Mouse (Mus musculus): ENCODE results near the gene Mettl8.
A peak's percentile ranks its signal among the peaks of the same experiment; 100 is the strongest.

Mettl8 gene

DNA sequence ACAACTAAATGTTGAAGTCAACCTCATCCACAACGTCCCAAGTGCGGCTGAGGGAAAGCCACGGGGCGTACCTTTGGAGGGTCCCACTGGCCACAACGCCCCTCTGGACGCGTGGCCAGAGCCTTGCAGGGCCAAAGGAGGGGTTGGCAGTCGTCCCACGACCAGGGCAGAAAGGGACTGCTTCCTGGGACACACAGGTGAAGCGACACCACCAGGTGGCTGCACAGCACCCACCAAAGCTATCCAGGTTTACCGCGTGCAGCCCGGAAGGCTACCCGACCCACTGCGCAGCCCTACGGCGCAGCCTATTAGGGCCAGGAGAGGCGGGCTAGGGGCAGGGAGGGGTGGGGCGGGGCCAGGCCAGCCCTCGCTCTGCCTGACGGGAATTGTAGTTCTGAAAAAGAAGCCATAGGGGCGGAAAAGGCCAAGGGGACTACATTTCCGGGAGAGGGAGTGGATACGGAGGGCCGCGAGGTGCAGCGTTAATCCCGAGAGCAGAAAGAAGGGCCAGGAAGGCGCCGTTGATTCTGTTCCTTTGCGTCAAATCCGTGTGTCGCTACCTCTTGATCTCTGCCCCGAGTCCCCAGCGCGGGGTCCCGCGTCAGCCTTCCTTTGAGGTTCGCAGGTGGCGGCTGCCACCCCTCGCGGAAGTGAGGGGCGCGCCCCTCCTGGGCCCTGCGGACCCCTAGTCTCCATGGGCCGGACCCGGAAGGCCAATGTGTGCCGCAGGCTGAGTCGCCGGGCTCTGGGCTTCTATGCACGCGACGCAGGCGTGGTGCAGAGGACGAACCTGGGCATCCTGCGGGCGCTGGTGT is at the start of gene Mettl8, which contains the start of gene Dcaf17:
Gene Mettl8 (minus strand): TSS at position 284 of the 815 bp plus-strand sequence.
Gene Dcaf17 (plus strand): TSS at position 29 of the 815 bp plus-strand sequence.
- peak; percentile 99 for DNase-seq

DNA sequence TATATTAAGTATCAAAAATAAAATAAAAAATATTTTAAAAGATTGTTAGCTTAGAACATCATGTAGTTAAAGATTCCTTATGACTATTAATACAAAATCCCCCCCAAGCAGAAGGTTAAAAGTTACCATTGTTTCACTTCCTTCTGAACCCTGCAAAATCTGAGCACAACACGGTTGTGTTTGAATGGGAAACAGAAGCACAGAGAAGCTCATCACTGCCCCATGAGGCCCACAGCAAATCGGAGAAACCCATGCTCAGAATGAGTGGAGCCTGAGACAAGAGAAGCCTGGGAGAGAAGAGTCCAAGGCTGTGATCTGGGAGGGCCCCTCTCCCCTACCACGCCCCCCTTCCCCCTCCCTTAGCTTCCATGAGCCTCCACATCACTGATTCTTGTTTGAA is 49.3 kb upstream of the Mettl8 start:
- DNase-seq: no peak

DNA sequence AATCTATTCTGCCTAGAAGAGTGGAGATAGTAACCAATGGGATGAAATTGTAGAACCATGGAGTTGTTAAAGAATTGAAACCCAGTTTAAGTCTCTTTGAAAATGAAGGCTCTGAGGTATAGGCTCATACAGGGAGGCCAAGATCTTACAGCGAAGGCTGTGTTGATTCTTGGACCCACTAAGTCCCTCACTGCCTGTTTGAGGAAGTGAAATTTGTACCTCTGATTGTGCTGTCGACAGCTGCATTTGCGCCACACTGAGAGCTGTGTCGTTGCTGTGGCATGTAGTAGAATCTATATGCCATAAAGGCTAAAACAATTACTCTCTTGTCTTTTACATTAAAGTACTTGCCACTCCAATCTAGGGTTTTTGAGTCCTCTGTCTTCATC is 47.9 kb upstream of the Mettl8 start:
- peak; percentile 33 for DNase-seq

DNA sequence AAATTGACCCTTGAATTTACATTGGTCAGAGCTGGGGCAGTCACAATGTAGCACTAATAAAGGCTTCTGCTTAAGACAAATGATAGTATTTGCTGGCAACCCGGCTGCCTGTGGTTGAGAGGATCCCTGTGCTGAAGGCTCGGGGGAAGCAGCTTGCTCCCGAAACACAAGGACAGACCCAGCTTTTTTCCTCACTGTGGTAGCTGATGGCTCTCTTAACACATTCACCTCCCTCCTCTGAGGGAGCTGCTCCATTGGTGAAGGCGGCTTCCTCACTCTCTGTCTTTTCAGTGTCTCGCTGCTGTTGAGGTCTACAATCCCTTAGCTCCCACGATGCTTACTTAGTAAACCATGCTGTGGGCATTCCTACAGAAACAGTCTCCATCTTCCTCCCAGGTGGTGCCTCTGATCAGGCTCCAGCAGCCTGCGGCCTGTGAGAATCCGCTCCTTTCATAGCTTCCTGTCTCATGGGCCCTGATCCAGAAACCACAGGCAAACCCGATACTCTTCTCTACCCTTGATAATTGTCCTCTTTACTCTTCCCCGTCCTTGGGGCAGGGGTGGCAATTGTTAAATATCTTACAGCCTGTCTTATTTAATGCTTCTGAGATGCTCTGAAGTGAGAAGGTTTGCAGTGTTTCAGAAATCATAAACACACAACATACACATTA is 47.4 kb upstream of the Mettl8 start:
- peak; percentile 85 for DNase-seq

DNA sequence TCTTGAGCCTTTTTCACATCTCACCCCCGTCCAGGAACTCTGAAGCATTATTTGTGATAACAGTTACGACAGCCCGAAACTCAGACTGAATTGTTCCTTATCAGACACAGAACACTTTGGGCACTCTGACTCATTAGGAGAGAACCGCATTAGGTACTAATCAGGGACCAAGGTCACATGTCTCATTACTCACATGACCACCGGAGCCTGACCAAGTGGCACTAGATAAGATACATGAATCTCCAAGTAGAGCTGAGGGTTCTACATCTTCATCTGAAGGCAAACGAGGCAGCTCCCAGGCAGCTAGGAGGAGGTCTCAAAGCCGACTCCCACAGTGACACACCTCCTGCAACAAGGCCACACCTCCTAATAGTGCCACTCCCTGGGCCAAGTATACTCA is 40.8 kb upstream of the Mettl8 start:
- peak; percentile 83 for DNase-seq

DNA sequence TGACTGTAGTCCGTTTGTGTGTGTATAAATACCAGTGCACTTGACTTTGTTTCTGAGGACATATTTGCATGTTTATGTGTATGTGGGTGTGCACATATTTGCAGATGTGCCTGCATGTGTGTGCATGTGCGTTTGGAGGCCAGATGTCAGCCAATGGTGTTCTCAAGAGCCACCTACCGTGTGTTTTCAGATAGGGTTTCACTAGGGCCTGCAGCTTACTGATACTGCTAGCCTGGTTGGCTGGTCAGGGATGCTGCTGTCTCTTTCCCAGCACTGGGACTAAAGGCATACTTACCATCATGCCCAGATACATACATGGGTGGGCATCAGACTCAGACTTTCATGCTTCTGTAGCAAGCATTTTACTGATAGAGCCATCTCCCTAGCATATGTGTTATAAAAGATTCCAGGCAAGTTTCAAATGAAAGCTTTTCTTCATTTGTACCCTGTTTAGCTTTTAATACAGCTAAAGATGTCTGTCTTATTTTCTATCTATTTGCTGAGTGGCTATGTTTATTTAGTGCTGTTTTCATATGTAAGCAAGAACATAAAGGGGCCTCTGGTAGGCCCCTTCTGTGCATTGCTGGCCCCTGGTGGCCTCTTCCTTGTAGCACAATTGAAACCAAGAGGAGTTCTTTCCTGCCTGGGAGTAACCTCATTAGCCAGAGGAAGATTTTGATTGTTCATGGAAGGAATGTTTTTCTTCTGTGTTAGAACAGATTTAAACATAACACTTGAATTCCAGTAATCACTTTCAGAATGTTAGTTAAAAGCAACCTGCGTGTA is 35.5 kb upstream of the Mettl8 start:
- DNase-seq: peak; percentile 41

DNA sequence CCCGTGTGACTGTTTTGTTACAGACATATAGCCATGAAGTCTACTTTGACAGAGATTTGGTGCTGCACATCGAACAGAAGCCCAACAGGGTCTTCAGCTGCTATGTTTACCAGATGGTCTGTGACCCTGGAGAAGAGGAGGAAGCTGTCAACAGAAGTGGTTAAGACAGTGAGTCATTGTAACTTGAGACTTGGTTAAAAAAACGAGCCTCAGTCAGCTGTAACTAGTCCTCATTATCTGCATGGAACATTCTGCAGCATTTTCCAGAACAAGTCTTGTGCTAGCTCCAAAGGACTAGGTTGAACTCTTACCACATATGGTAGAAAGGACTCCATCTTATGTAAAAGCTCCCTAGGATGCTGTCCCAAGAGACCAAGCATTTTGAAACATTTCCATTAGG is 34.4 kb upstream of the Mettl8 start:
- DNase-seq: no peak

DNA sequence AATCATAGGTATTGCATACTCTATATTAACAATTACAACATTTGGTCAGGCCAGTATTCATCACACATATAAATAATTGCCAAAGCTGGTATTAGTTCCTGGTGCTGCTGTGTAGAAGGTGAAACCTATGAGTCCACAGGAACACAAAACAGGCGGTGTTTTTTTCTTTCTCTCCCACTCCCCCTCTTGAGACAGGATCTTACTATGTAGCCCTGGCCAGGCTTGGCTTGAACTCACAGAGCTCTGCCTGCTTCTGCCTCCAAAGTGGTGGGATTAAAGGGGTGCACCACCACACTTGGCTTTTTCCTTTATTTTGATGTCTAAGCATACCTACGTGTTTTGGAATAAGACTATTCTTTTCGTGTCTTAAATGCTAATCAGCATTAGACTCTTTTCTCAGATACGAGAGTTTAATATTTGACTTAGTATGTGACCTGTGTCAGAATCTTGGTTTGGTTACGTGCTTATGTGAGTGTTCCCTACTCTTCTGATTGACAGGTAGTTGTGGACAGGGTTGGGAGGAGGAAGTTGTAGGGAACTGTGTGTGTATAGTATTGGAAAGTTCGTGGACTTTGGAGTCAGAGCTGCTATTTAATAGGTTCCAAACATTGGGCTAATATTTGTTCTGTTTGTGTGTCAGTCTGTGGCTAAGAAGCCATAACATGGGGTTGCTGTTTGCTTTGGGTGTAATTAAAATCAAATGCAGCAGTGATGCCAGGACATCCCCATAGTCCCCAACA is 28.2 kb upstream of the Mettl8 start:
- DNase-seq: no peak

DNA sequence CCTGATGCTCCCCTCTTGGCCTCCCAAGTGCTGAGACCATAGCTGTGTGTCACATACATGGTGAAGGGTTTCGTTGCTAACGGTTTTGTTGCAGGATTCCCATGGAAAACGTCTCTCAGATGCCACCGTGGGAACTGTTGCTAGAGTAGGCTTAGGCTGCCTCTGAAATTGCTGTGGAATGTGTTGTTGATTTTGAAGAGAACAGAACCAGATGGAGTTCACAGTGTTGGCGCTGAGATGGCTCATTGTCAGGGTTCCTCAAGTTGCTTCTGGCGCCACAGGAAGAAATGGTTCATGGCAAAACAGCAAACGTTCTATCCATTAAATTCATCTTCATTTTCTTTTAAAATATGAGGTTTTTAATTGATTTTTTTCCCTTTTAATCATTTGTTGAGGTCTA is 27.0 kb upstream of the Mettl8 start:
- DNase-seq: no peak

DNA sequence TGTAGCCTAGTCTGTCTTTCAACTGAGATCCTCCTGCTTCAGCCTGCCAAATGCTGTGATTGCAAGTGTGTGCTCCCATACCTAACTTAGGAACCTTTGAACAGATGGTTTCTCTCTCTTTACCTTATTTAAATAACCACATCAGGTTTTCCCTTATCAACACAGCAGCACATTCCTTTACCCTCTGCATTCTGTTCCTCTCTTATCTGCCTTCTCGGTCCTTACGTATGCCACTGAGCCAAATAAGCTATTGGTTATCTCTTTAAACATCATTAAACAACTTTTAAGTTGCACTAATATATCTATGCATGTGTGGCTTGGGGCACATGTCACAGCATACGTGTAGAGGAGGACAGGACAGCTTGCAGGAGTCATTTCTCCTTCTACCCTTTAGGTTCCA is 18.4 kb upstream of the Mettl8 start:
- DNase-seq: no peak

DNA sequence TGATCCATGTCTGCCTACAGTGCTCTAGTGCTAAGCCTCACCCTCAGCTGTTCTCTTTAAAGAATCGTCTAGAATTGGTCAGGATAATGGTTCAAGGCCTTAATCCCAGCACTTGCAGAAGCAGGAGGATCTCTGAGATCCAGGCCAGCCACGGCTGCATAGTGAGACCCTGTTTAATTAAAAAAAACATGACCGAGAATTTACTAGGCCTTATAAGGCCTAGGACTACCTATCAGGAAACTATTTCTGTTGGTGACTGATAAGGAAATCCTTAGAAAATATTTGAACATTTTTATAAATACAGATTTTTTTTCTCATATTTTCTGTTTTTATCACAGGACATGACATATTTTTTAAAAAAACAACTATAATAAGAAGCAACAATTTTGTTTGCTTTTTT is 17.9 kb upstream of the Mettl8 start:
- peak; percentile 60 for DNase-seq

DNA sequence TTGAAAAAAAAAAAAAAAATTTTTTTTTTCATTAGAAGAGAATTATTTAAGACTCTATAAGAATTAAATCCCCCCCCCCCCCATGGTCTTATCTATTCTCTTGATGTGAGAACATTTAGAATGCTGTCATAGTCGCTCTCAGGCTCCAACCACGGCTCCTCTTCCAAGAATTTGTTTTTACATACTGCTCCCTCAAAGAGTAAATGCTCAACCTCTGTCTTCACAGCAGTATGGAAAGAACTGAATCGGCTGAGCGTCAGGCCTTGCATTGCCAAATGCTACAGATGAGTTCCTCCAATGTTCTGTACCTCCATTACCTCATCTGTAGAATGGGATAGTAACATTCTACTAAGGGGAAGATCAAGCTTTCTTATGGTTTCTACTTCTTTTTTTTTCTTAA is 16.2 kb upstream of the Mettl8 start:
- DNase-seq: peak; percentile 71

DNA sequence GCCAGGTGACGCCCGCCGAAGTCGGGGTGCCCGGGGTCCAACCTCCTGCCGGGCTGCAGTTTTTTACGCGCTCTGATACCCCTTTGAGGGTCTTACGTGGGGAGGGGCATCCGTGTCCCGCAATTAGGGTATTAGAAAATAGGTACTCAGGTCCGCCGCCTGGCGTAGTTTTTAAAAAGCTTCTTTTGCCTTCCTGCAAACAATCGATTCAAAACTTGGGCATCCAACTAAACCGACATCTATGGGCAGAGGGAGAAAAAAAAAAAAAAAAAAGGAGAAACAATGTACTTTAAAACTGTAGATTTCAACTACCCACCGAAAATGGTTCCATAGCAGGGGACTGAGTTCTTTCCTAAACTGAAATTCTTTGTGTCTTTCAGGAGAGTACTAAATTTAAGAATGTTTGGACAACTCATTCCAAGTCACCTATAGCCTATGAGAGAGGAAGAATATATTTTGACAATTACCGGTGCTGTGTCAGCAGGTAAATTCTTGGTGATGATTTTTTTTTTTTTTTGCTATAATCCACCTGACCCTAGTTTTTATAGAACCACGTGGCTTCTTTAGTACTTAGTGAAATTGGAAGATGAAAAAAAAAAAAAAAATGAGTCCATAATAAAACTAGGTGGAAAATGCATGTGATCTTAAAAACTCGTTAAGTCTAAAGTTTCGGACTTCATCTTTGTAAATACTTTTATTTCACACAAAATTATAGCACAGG is 892 bp upstream of the Mettl8 start:
- no peak for DNase-seq

DNA sequence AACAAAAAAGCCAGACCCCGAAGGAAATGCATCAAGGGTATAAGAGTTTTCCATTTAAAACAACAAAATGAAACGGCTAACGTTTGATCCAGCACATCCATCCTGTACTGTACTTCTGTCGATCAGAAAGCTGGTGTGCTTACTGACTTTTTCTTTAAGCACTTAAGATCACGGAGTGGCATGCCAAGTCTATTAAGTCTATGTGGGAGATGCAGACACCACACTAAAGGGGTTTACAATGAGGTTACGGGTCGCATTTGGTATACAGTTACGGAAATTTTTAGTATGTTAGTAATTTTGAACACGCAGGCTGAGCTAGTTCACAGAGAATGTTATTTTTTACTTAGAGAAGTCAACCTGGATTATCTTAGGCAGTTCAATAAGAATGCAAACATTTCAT is 667 bp downstream of the Mettl8 start:
- peak; percentile 55 for DNase-seq

DNA sequence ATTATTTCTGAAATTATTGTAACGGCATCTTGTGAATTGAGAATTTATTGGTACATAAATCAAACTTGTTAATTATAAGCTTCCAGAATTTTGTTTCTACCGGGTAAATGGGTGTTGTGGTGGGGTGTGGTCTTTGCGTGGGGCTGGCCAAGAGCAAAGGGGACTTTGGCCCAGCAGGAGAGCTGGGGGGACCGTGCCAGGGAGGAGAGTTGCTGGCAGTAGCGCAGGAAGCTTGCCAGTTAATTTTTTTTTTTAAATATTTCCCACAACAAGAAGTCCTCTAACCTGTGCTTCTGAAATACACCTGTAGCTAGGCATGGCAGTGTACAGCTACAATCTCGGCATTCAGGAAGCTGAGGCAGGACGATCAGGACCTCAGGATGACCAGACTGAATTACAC is 4.9 kb downstream of the Mettl8 start:
- DNase-seq: peak; percentile 41

DNA sequence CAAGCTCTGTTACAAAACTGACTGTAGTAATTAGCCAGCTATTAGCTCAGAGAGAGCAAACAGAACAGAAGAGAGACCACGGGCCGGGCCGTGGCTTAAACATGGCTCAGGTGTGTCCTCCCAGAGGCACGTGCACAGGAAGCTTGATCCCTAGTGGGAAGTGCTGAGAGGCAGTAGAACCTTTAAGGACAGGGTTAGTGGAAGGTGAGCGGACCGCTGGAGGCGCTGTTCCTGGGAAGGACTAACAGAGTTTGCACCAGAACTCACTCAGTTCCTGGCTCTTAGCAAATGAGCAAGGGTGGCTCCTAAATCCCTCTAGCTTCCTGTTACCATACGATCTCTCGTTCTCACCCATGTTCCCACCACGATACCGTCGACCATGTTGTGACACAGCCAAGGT is 6.5 kb downstream of the Mettl8 start:
- peak; percentile 44 for DNase-seq

DNA sequence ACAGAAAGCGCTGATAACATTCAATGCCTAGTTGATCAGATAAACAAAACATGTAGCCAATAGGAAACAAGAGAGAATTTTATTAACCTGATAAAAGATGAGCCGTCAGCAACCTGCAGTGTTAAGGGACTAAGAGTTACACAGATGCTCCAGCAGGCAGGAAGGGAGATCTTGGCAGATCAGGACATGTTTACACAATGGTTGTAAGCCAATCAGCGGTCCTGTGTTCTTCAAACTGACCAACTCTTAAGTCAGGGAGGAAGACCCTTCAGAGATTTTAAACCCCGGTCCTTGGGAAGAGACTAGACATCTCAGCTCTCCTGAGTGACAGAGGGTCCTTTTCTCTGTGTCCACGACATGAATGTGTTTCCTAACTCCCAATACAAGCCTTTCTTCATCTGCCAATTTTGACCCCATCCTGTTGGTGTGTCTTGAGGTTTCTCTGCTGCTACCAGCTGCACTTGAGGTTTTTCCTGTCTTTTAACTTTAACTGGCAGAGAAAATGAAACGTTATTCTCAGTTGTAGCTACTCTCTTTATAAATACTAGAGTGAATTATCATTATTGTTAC is 8.5 kb downstream of the Mettl8 start:
- peak; percentile 14 for DNase-seq

DNA sequence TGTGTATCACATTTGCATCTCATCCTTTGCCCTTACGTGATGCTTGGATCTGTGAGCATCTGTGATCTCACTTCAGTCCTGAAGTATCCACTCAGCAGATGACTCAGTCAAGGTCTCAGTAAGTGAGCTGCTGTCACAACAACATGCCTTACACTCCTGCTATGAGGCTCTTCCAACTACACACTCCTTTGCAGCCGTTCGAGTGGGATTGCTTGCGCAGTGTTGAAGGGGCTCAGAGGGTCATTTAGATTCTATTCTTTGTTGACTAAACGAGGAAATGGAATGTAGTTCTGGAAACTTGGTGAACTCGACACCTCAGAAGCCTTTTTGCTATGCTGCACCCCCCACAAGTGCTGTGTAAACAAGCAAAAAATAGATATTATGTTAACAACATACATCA is 9.2 kb downstream of the Mettl8 start:
- DNase-seq: peak; percentile 39

DNA sequence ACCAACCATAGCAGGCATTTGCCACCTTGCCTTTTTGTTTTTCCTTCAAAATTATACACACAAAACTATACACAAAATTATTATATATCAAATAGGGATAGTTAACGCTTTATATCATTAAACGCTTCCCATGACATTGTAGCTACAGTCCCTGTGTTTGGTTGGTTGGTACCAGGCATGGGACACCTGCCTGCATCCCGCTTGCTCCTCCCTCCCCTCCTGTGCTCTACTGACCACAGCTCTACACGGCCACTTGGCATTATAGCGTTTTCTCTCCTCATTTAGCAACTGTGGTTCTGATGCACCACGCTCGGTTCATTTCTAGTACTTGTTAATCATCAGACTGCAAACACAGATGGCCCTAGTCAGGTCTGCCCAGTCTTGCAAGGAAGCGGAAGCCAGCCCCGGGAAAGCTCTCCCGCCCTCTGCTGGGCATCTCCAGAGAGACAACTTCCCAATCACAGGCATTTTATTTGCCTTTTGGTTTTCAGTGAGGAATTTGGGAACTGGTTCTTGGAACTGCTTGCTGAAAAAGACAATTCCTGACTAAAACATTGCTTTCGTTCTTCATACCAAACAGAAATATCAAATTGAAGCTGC is 15.8 kb downstream of the Mettl8 start:
- peak; percentile 97 for DNase-seq

DNA sequence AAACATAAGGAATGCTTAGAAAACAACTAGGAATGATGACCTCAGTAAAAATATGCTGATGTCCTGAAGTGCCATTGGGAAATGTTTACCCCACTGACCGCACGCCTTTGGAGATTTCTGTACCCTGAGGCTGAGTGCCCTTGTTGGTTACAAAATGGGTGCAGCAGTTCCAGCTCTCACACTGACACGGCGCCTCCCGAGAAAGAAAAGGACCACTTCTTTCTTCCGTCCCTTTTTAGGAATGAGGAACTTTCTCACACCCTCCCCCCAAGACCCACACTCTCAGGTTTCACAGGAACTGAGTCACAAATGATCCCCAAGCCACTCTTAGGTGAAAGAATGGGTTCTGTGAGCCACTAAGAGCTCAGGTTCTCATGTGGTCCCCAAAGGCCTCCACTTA is 17.9 kb downstream of the Mettl8 start:
- peak; percentile 52 for DNase-seq

DNA sequence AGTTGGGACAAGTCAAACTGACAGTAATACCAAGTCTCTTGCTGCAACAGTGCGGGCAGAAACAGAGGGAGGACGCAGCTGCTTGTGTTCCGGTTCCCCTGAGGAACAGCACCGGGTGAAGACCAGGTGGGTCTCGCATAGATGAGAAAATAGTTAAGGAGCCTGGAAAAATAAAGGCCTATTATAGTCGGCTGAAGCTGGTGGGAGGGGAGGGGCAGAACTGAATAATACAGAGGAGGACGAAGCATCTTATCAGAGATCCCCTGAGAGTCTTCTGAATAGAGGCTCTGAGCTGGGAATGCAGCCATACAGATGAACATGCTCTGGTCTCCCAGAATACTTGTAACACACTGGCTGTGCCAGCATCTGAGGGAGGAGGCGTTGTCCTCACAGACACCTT is 21.4 kb downstream of the Mettl8 start:
- DNase-seq: peak; percentile 94

All from heart, adult 11 months (tissue).